Mouse (Mus musculus) lung, embryonic 16.5 days (tissue): ENCODE data around the gene Ppp1r16b. TPM values are rescaled to one million over a fixed set of nuclear protein-coding genes. Genes with fewer than 3 reads are reported as not detected.
A peak's percentile ranks its signal among the peaks of the same experiment; 100 is the strongest.

Source experiments
- ATAC-seq: fragments of 200-750 bp; cut with Nextera tagmentation; 2 replicates; pipeline ENCODE4 v1.8.0; 2017; ENCODE audit warnings: low read depth, mild to moderate bottlenecking, moderate library complexity
- H3K27ac ChIP-seq: fragments of 300-500 bp; sonication (generic); 2 replicates; pipeline ENCODE4 v1.5.1; 2014; ENCODE audit warnings: mild to moderate bottlenecking, control low read depth, low read length
- H3K27me3 ChIP-seq: fragments of 300-500 bp; sonication (generic); 2 replicates; pipeline ENCODE4 v1.6.1; 2014; ENCODE audit warnings: low read depth, low read length, mixed read lengths; ENCODE audit not compliant: control insufficient read depth, insufficient read depth
- H3K36me3 ChIP-seq: fragments of 300-500 bp; sonication (generic); 2 replicates; pipeline ENCODE4 v1.6.1; 2014; ENCODE audit warnings: low read length; ENCODE audit not compliant: control insufficient read depth, insufficient read depth
- H3K4me1 ChIP-seq: fragments of 300-500 bp; sonication (generic); replicated peaks from 2 replicates; pipeline ENCODE4 v1.6.1; 2014; ENCODE audit warnings: low read length, mixed read lengths; ENCODE audit not compliant: control insufficient read depth, insufficient read depth
- H3K4me2 ChIP-seq: fragments of 300-500 bp; sonication (generic); 2 replicates; pipeline ENCODE4 v1.6.1; 2014; ENCODE audit warnings: low read depth, low read length, control low read depth
- H3K4me3 ChIP-seq: fragments of 300-500 bp; sonication (generic); 2 replicates; pipeline ENCODE4 v1.5.1; 2014; ENCODE audit warnings: mild to moderate bottlenecking, low read length, control low read depth
- H3K9ac ChIP-seq: fragments of 300-500 bp; sonication (generic); 2 replicates; pipeline ENCODE4 v1.6.1; 2014; ENCODE audit warnings: low read length, control low read depth
- H3K9me3 ChIP-seq: fragments of 300-500 bp; sonication (generic); 2 replicates; pipeline ENCODE4 v1.6.1; 2016; ENCODE audit warnings: low read length; ENCODE audit not compliant: control insufficient read depth
- WGBS: fragments of 180-500 bp; shearing (Covaris S2); extraction: QIAGEN DNeasy Blood & Tissue Kit; methylation state at CpG from one replicate; pipeline ENCODE4 v1.1.7; 2014; 5-methylcytosine and 5-hydroxymethylcytosine counted together
- polyA plus RNA-seq: library from polyadenylated mRNA; unstranded; fragments of >200 nt; fragmentation: Nextera tagmentation; extraction: Ambion mirVana; gene quantifications from 2 replicates; pipeline ENCODE4 v1.2.1, GENCODE M21; 2015

Ppp1r16b gene
- polyA plus RNA-seq, 1 experiment from 2014 or later: 22.5 TPM

DNA sequence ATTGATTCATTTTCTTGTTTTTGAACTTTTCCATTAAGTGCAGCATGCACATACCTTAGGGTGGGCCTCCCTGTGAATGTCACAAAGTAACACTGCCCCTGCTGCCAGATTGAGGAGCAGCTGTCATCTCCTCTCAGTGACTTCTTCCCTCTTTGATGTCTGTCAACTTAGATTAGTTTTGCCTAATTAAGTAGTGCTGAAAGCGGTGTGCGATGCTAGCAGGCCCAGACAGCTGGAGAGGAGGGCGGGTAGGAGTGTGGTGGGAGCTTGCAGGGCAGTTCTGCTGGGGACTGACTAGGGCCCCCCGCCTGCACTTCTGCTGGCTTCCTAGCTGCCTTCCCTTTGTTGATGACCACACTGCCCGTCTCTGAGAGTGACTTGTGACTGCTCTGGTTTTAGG is 33.3 kb upstream of the Ppp1r16b start:
- ATAC-seq: no peak
- 82% methylated on average over 5 of the region's 5 CpGs for WGBS
- Histone ChIP-seq H3K27me3 (no peaks in the 10 kb centered on the region), H3K9me3 (no peaks in the 10 kb centered on the region), H3K4me1 (no peaks in the 10 kb centered on the region), H3K27ac (no peak overlapping the region), H3K36me3 (peaks cover 55% of the 10 kb centered on the region), H3K4me2 (no peak overlapping the region), H3K9ac (no peak overlapping the region), H3K4me3 (no peak overlapping the region)

DNA sequence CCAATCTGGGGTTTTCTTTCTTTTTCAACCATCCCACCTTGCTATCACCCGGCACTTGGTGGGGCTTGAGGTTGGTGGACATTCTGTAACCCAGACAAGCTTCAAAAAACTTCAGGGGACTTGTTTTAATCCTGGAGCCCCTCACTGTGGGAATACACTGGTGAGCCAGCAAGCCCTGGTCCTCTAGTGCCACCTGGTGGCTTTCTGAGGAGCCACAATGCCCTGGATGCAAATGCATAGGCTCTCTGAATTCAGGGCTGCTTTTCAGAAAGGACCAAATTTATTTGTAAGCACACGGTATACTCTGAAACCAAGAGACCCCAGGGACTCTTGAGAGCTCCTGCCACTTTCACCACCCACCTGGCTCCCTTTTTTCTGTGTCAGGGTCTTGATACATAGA is 23.3 kb upstream of the Ppp1r16b start:
- ATAC-seq: 0 out of 2 replicates have a peak, but pooled peaks have one; percentile 43
- H3K27me3 ChIP-seq: no peaks in the 10 kb centered on the region
- 6% methylated on average over 2 of the region's 2 CpGs for WGBS
- no peak overlapping the region for H3K27ac ChIP-seq
- H3K9me3 ChIP-seq: no peaks in the 10 kb centered on the region
- no peak overlapping the region for H3K4me2 ChIP-seq
- no peaks in the 10 kb centered on the region for H3K4me1 ChIP-seq
- H3K36me3 ChIP-seq: peaks cover 18% of the 10 kb centered on the region
- no peak overlapping the region for H3K9ac ChIP-seq
- H3K4me3 ChIP-seq: no peak overlapping the region

DNA sequence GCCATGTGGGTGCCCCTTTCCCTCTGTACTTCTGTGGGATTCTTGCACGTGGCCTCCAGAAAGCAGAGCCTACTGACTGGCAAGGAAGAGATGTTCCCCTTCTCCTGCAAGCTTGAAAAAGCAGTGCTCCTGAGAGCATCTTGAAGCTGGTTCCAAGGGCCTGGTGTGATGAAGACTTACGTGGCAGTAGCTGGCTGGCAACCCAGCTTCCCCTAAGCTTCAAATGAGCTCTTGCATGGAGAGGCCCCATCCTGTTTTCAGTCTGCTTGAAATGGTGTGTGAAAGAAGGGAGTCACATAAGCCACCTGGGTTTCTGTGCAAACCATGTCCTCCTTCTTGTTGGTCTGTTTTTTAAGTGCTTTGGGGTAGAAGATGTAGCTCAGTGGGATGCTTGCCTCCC is 22.6 kb upstream of the Ppp1r16b start:
- ATAC-seq: no peak
- 80% methylated on average over 2 of the region's 2 CpGs for WGBS
- Histone ChIP-seq H3K4me2 (no peak overlapping the region), H3K36me3 (peaks cover 12% of the 10 kb centered on the region), H3K4me1 (no peaks in the 10 kb centered on the region), H3K9me3 (no peaks in the 10 kb centered on the region), H3K9ac (no peak overlapping the region), H3K27me3 (no peaks in the 10 kb centered on the region), H3K4me3 (no peak overlapping the region), H3K27ac (no peak overlapping the region)

DNA sequence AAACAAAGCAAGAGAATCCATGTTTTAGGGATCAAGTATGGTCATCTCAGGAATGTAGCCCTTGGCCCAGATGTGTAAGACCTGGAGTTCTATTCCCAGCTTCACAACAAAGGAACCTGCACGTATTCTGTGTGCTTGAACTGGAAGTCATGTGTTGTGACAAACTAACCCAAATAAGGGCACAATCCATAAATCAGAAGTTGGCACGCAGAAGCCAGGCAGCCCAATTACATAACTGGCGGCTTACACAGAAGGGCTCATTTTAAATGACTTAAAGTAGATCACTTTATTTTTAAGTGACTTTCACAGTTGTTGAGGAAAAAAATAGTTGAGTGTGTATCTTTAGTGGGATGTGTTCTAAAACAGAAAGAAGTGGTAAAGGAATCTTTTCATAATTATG is 21.4 kb upstream of the Ppp1r16b start:
- Histone ChIP-seq H3K4me1 (no peaks in the 10 kb centered on the region), H3K9ac (no peak overlapping the region), H3K27me3 (no peaks in the 10 kb centered on the region), H3K4me3 (no peak overlapping the region), H3K36me3 (peaks cover 7% of the 10 kb centered on the region), H3K4me2 (no peak overlapping the region), H3K9me3 (no peaks in the 10 kb centered on the region), H3K27ac (no peak overlapping the region)
- WGBS: 66% methylated on average over 3 of the region's 3 CpGs
- ATAC-seq: no peak

DNA sequence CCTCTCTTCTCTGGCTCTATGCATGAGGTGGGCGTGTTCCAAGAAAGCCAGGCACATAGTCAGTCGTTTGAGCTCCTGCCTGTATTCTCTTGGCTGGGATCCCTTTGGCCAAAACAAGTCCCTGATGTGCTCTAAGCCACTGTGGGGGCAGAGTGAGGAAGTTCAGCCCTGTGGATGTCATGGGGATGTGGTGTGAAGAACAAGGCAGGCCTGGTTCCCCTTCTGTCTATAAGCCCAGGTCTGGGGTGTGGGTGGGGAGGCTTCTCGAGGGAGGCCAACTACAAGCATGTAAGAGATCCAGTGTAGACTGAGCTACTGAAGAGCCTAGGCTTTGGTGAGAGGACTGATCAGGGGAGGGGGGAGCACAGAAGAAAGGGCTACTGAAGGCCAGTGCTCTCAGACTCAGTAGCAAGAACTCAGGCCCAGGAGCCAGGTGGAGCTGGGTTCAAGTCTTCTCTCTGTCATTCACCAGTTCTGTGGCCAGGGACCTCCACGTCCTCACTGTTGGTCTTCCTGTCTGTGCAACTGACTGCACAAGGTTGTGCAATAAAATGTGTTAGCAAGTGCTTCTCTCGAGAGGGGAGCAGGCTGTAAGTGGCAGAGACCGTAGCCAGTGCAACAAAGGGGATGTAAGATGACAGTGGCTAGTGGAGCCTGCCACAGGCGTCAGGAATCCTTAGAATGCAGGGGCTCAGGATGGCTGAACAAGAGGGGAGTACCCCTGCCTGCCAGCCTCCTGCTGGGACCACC is 13.9 kb upstream of the Ppp1r16b start:
- Histone ChIP-seq H3K27ac (no peak overlapping the region), H3K36me3 (no peaks in the 10 kb centered on the region), H3K4me3 (no peak overlapping the region), H3K9me3 (no peaks in the 10 kb centered on the region), H3K4me1 (no peaks in the 10 kb centered on the region), H3K4me2 (no peak overlapping the region), H3K9ac (no peak overlapping the region), H3K27me3 (no peaks in the 10 kb centered on the region)
- ATAC-seq: no peak; the same call in 1 of the 2 replicates
- WGBS: 48% methylated on average over 7 of the region's 7 CpGs

DNA sequence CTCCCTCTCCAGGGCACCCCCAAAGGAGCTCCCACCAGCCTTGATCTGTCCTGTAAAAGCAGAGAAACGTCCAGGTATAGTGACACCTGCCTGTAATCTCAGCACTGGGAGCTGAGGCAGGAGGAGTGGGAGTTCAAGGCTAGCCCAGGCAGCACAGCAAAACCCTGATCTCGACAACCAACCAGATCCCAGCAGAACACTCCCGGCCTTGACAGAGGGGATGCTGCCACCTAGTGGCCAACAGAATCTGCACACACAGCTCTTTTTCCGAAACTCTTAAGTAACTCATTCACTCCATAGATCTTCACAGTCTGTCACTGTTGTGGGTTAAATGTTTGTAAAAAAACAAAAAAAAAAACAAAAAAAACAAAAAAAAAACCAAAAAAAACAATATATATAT is 12.2 kb upstream of the Ppp1r16b start:
- Histone ChIP-seq H3K4me1 (no peaks in the 10 kb centered on the region), H3K4me3 (no peak overlapping the region), H3K36me3 (no peaks in the 10 kb centered on the region), H3K27ac (no peak overlapping the region), H3K9ac (no peak overlapping the region), H3K27me3 (no peaks in the 10 kb centered on the region), H3K9me3 (no peaks in the 10 kb centered on the region), H3K4me2 (no peak overlapping the region)
- 7% methylated on average over 4 of the region's 4 CpGs for WGBS
- ATAC-seq: no peak

DNA sequence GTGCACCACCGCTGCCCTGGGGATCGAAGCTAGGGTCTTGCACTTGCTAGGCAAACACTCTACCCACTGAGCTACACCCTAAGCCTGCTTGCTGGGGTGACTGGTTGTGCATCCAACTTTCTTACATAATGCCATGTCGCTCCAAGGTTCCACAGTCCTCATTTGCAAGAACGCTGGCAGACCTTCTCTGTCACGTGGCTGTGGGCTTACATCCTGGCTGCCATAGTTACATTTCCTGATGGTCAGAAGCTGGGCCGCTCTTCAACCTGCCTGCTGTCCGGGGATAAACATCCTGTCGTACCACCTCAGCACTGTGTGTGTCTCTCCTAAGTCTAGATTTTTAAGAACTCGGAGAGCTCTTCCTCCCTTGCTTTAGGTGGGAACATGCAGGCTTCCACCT is 10.5 kb upstream of the Ppp1r16b start:
- H3K4me2 ChIP-seq: no peak overlapping the region
- H3K9ac ChIP-seq: no peak overlapping the region
- 63% methylated on average over 9 of the region's 9 CpGs for WGBS
- no peaks in the 10 kb centered on the region for H3K9me3 ChIP-seq
- H3K27ac ChIP-seq: no peak overlapping the region; the same call in none of the 2 replicates
- ATAC-seq: peak; percentile 54; the same call in 1 of the 2 replicates
- H3K36me3 ChIP-seq: no peaks in the 10 kb centered on the region
- no peaks in the 10 kb centered on the region for H3K27me3 ChIP-seq
- peaks cover 12% of the 10 kb centered on the region for H3K4me1 ChIP-seq
- no peak overlapping the region for H3K4me3 ChIP-seq

DNA sequence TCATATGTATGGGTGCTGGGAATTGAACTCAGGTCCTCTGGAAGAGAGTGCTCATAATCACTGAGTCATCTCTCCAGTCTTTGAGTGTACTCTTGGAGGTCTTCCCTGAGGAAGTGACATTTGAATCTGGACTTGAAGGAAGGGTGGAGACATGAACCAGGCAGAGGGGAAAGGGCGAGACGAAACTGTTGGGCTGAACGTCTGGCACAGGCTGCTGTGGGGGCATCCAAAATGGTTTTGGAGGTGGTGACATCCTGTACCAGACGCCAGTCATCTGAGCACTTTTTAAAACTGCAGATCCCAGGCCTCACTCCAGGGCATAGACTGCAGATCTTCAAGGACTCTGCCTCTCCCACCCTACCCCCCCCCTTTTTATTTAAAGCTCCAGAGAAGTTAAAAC is 9.4 kb upstream of the Ppp1r16b start:
- no peaks in the 10 kb centered on the region for H3K27me3 ChIP-seq
- H3K4me1 ChIP-seq: peaks cover 12% of the 10 kb centered on the region
- no peaks in the 10 kb centered on the region for H3K36me3 ChIP-seq
- no peak overlapping the region for H3K4me3 ChIP-seq
- no peak for ATAC-seq
- no peak overlapping the region for H3K4me2 ChIP-seq
- H3K27ac ChIP-seq: no peak overlapping the region
- 63% methylated on average over 4 of the region's 4 CpGs for WGBS
- no peak overlapping the region for H3K9ac ChIP-seq
- no peaks in the 10 kb centered on the region for H3K9me3 ChIP-seq

DNA sequence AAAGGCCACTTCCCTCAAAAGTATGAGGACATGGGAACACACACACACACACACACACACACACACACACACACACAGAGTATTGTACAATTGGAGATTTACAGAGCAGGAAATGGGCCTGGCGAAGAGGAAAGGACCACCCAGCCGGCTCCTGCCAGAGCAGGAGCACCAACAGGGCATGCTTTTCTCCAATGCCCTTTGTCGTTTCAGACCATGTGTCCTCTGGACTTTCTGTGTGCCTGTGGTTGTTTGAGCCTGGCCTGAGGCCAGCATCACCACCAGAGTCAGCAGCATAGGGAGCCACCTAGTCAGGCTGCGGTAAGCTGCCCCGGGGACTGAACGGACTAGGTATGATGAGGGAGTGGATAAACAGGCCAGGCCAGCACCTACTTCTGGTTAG is 6.4 kb upstream of the Ppp1r16b start:
- WGBS: 27% methylated on average over 6 of the region's 6 CpGs
- H3K27me3 ChIP-seq: no peaks in the 10 kb centered on the region
- H3K4me2 ChIP-seq: no peak overlapping the region
- no peak overlapping the region for H3K4me3 ChIP-seq
- H3K9me3 ChIP-seq: no peaks in the 10 kb centered on the region
- H3K9ac ChIP-seq: 0 out of 2 replicates have a peak overlapping the region, but pooled peaks have one; percentile 28
- H3K4me1 ChIP-seq: peaks cover 12% of the 10 kb centered on the region
- peak; percentile 89 for ATAC-seq
- no peaks in the 10 kb centered on the region for H3K36me3 ChIP-seq
- peak overlapping the region; percentile 90 for H3K27ac ChIP-seq
